Mouse (Mus musculus) heart, embryonic 15.5 days (tissue): Measurements from ENCODE around the gene Sgsh. TPM values are rescaled to one million over a fixed set of nuclear protein-coding genes. Genes with fewer than 3 reads are reported as not detected.

Source experiments
- ATAC-seq: fragments of 200-750 bp; cut with Nextera tagmentation; replicated peaks from 2 replicates; pipeline ENCODE4 v1.8.0; 2017; ENCODE audit warnings: low read depth, moderate TSS enrichment; ENCODE audit not compliant: insufficient number of reproducible peaks, insufficient read depth, low FRiP score
- H3K27ac ChIP-seq: fragments of 300-500 bp; sonication (generic); 2 replicates; pipeline ENCODE4 v1.5.1; 2015; ENCODE audit warnings: mild to moderate bottlenecking, inconsistent platforms
- H3K27me3 ChIP-seq: fragments of 300-500 bp; sonication (generic); 2 replicates; pipeline ENCODE4 v1.6.1; 2015; ENCODE audit warnings: inconsistent platforms
- H3K36me3 ChIP-seq: fragments of 300-500 bp; sonication (generic); 2 replicates; pipeline ENCODE4 v1.6.1; 2015; ENCODE audit warnings: mild to moderate bottlenecking, inconsistent platforms
- H3K4me1 ChIP-seq: fragments of 300-500 bp; sonication (generic); replicated peaks from 2 replicates; pipeline ENCODE4 v1.6.1; 2015; ENCODE audit warnings: inconsistent platforms
- H3K4me2 ChIP-seq: fragments of 300-500 bp; sonication (generic); 2 replicates; pipeline ENCODE4 v1.6.1; 2015; ENCODE audit warnings: inconsistent platforms, mild to moderate bottlenecking, moderate library complexity
- H3K4me3 ChIP-seq: fragments of 300-500 bp; sonication (generic); 2 replicates; pipeline ENCODE4 v1.5.1; 2015; ENCODE audit warnings: mild to moderate bottlenecking, inconsistent platforms
- H3K9ac ChIP-seq: fragments of 300-500 bp; sonication (generic); 2 replicates; pipeline ENCODE4 v1.6.1; 2015; ENCODE audit warnings: mild to moderate bottlenecking, inconsistent platforms
- H3K9me3 ChIP-seq: fragments of 300-500 bp; sonication (generic); replicated peaks from 2 replicates; pipeline ENCODE4 v1.6.1; 2016; ENCODE audit warnings: inconsistent platforms
- WGBS: fragments of 180-500 bp; shearing (Covaris S2); methylation state at CpG from one replicate; pipeline ENCODE4 v1.1.7; 2015; ENCODE audit warnings: mixed read lengths; 5-methylcytosine and 5-hydroxymethylcytosine counted together
- microRNA counts: library from miRNA; unstranded; fragments of <30 nt; microRNA quantifications from one replicate; lab custom pipeline; 2016
- microRNA-seq: library from miRNA; unstranded; fragments of <30 nt; microRNA quantifications from one replicate; pipeline ENCODE4, GENCODE M21; 2016
- polyA plus RNA-seq: library from polyadenylated mRNA; unstranded; fragments of >200 nt; fragmentation: Nextera tagmentation; extraction: Ambion mirVana; gene quantifications from 2 replicates; pipeline ENCODE4 v1.2.1, GENCODE M21; 2015

Gene Sgsh
- polyA plus RNA-seq, 1 experiment from 2014 or later: 5.4 TPM

GRCm38 (mm10) chr11:119306762-119307657 is 48.3 kb downstream of the Sgsh start:
- Histone ChIP-seq H3K9me3 (no peaks in the 10 kb centered on the region), H3K4me1 (peaks cover 26% of the 10 kb centered on the region), H3K9ac (no peak overlapping the region), H3K4me3 (no peak overlapping the region), H3K27ac (peak overlapping the region; percentile 81), H3K4me2 (0 out of 2 replicates have a peak overlapping the region, but pooled peaks have one; percentile 6), H3K36me3 (no peaks in the 10 kb centered on the region), H3K27me3 (peaks cover 17% of the 10 kb centered on the region)
- 41% methylated on average over 13 of the region's 13 CpGs for WGBS
- peak; percentile 33; the same call in 1 of the 2 replicates for ATAC-seq

- Histone ChIP-seq H3K27me3 (peaks cover 10% of the 10 kb centered on the region), H3K4me3 (no peak overlapping the region), H3K36me3 (no peaks in the 10 kb centered on the region), H3K4me2 (no peak overlapping the region), H3K9ac (no peak overlapping the region), H3K4me1 (peaks cover 28% of the 10 kb centered on the region), H3K9me3 (no peaks in the 10 kb centered on the region), H3K27ac (no peak overlapping the region)
- WGBS: 47% methylated on average over 16 of the region's 16 CpGs
- no peak for ATAC-seq
Measured at GRCm38 (mm10) chr11:119304904-119305712, 50.2 kb downstream of the Sgsh start.

GRCm38 (mm10) chr11:119300986-119301385 is 54.4 kb downstream of the Sgsh start:
- WGBS: 22% methylated on average over 2 of the region's 2 CpGs
- Histone ChIP-seq H3K36me3 (peaks cover 19% of the 10 kb centered on the region), H3K4me2 (peak overlapping the region; percentile 76; the same call in 1 of the 2 replicates), H3K27me3 (peaks cover 4% of the 10 kb centered on the region), H3K27ac (no peak overlapping the region), H3K4me3 (no peak overlapping the region), H3K4me1 (peaks cover 23% of the 10 kb centered on the region), H3K9me3 (no peaks in the 10 kb centered on the region), H3K9ac (peak overlapping the region; percentile 82; the same call in 1 of the 2 replicates)
- ATAC-seq: no peak

- WGBS: 2% methylated on average over 31 of the region's 31 CpGs
- Histone ChIP-seq H3K36me3 (peaks cover 25% of the 10 kb centered on the region), H3K4me1 (peaks cover 17% of the 10 kb centered on the region), H3K9me3 (no peaks in the 10 kb centered on the region), H3K27me3 (peaks cover 4% of the 10 kb centered on the region), H3K4me3 (peak overlapping the region; percentile 93), H3K4me2 (peak overlapping the region; percentile 76), H3K9ac (peak overlapping the region; percentile 82), H3K27ac (peak overlapping the region; percentile 76)
- no peak for ATAC-seq
Measured at GRCm38 (mm10) chr11:119300246-119300935, 54.9 kb downstream of the Sgsh start.

- under 1% methylated on average over 89 of the region's 89 CpGs for WGBS
- peak; percentile 95 for ATAC-seq
Measured at GRCm38 (mm10) chr11:119299391-119300245, 55.7 kb downstream of the Sgsh start, which contains the start of gene Eif4a3. Gene Eif4a3, minus strand, starts transcription at chr11:119300089.

GRCm38 (mm10) chr11:119298917-119299316 is 56.4 kb downstream of the Sgsh start:
- H3K27me3 ChIP-seq: no peaks in the 10 kb centered on the region; the same call in 1 of the 2 replicates
- no peak for ATAC-seq
- peak overlapping the region; percentile 83; the same call in 1 of the 2 replicates for H3K27ac ChIP-seq
- peak overlapping the region; percentile 95 for H3K9ac ChIP-seq
- peak overlapping the region; percentile 79 for H3K4me2 ChIP-seq
- WGBS: 5% methylated on average over 7 of the region's 7 CpGs
- H3K4me1 ChIP-seq: peaks cover 17% of the 10 kb centered on the region
- H3K36me3 ChIP-seq: peaks cover 39% of the 10 kb centered on the region
- H3K4me3 ChIP-seq: peak overlapping the region; percentile 93
- no peaks in the 10 kb centered on the region for H3K9me3 ChIP-seq

More at GRCm38 (mm10) chr11:119299391-119300245, 55.7 kb downstream of the Sgsh start, which contains the start of gene Eif4a3:
- Histone ChIP-seq H3K9ac (peak within 1 kb of the TSS; percentile 95), H3K36me3 (peaks cover 32% of the 10 kb centered on the region), H3K4me1 (peaks cover 17% of the 10 kb centered on the region), H3K4me3 (peak within 1 kb of the TSS; percentile 93), H3K27ac (peak within 1 kb of the TSS; percentile 83), H3K4me2 (peak within 1 kb of the TSS; percentile 79), H3K27me3 (peaks cover 3% of the 10 kb centered on the region), H3K9me3 (no peaks in the 10 kb centered on the region)

GRCm38 (mm10) chr11:119297996-119298395 is 57.3 kb downstream of the Sgsh start:
- Histone ChIP-seq H3K4me3 (no peak overlapping the region; the same call in none of the 2 replicates), H3K4me1 (peaks cover 17% of the 10 kb centered on the region), H3K27me3 (no peaks in the 10 kb centered on the region), H3K9me3 (no peaks in the 10 kb centered on the region), H3K27ac (no peak overlapping the region), H3K36me3 (peaks cover 49% of the 10 kb centered on the region), H3K9ac (no peak overlapping the region), H3K4me2 (peak overlapping the region; percentile 79)
- ATAC-seq: no peak
- WGBS: 76% methylated on average over 6 of the region's 6 CpGs

MicroRNA genes within 50 kb of the gene (microRNA counts, 519-probe panel; counts per million panel counts)
- microRNA mmu-miR-1932 (lab: Ali Mortazavi, UCI): not detected

Small RNAs within 50 kb of the gene (microRNA-seq; reads per million reads assigned to microRNA genes)
- gene Mir1932: not detected

Other genes starting within 250 kb of the Sgsh start
- 16.1 and 19.7 TPM in 2 replicates for gene Tbc1d16, start 127.0 kb downstream of the Sgsh start, polyA plus RNA-seq
- 1.3 and 2.5 TPM in 2 replicates for gene Ccdc40, start 127.0 kb downstream of the Sgsh start, polyA plus RNA-seq
- gene Gaa, start 87.6 kb downstream of the Sgsh start, polyA plus RNA-seq: 74.7 and 97.9 TPM in 2 replicates
- 213 and 251 TPM in 2 replicates for gene Eif4a3, start 55.4 kb downstream of the Sgsh start, polyA plus RNA-seq
- gene Card14, start 47.8 kb downstream of the Sgsh start, polyA plus RNA-seq: 0.28 and 0.38 TPM in 2 replicates
- gene Slc26a11, start within 50 bp of the Sgsh start, polyA plus RNA-seq: 9.0 and 10.4 TPM in 2 replicates
- gene Rnf213, start 37.6 kb upstream of the Sgsh start, polyA plus RNA-seq: 4.6 and 6.4 TPM in 2 replicates
- gene Endov, start 135.8 kb upstream of the Sgsh start, polyA plus RNA-seq: 9.6 and 12.4 TPM in 2 replicates
- 0.79 and 1.1 TPM in 2 replicates for gene Nptx1, start 192.2 kb upstream of the Sgsh start, polyA plus RNA-seq
- 6.4 and 10.2 TPM in 2 replicates for gene Rptor, start 247.4 kb upstream of the Sgsh start, polyA plus RNA-seq